Mouse (Mus musculus) ES-E14 (cell line): ENCODE measurements at regions not wholly inside any gene's neighbourhood (a gene's known extent, or its start where the extent isn't known, plus 50 kb on each side); places are given as distances from the start of the nearest gene placed in this dataset.

Source experiments
- HCFC1 ChIP-seq: IDR thresholded peaks from 2 replicates; pipeline ENCODE4 v1.6.1; 2012; ENCODE audit warnings: low read length, inconsistent platforms, borderline replicate concordance; ENCODE audit not compliant: insufficient read depth
- MAFK ChIP-seq: IDR thresholded peaks from 2 replicates; pipeline ENCODE4 v1.6.1; 2014; ENCODE audit warnings: mild to moderate bottlenecking, low read depth, low read length, inconsistent platforms; ENCODE audit not compliant: insufficient read depth

GRCm38 (mm10) chr15:67262269-67262668, 761.6 kb upstream of the Lrrc6 start:
- TF ChIP-seq MAFK (no peak), HCFC1 (no peak)
